Mouse (Mus musculus): ENCODE measurements at regions not wholly inside any gene's neighbourhood (a gene's known extent, or its start where the extent isn't known, plus 50 kb on each side); places are given as distances from the start of the nearest gene placed in this dataset.

- no peaks in the 10 kb centered on the region for H3K36me3 ChIP-seq
- 65% methylated on average over 4 of the region's 4 CpGs for WGBS
Observed at GRCm38 (mm10) chr9:42196552-42196951, 67.5 kb downstream of the Sc5d start.

GRCm38 (mm10) chr9:42196110-42196509 is 67.9 kb downstream of the Sc5d start:
- H3K27me3 ChIP-seq = no peaks in the 10 kb centered on the region
- no peak overlapping the region for H3K4me2 ChIP-seq
- no peak for ATAC-seq (ENCODE audit: low FRiP score)
- H3K9me3 ChIP-seq = no peaks in the 10 kb centered on the region
- H3K4me1 ChIP-seq (replicated peaks) = peaks cover 19% of the 10 kb centered on the region
- no peaks in the 10 kb centered on the region for H3K36me3 ChIP-seq
- WGBS = 82% methylated on average over 6 of the region's 6 CpGs
- H3K27ac ChIP-seq = no peak overlapping the region
- no peak overlapping the region for H3K4me3 ChIP-seq
- H3K9ac ChIP-seq = no peak overlapping the region

More at GRCm38 (mm10) chr9:42196552-42196951, 67.5 kb downstream of the Sc5d start:
- ATAC-seq (ENCODE audit: low FRiP score) = no peak
- Histone ChIP-seq H3K27me3 (no peaks in the 10 kb centered on the region), H3K4me2 (no peak overlapping the region), H3K4me3 (no peak overlapping the region), H3K4me1 (replicated peaks) (peaks cover 19% of the 10 kb centered on the region), H3K9me3 (no peaks in the 10 kb centered on the region), H3K9ac (no peak overlapping the region), H3K27ac (no peak overlapping the region)

GRCm38 (mm10) chr9:42195651-42196050 is 68.4 kb downstream of the Sc5d start:
- Histone ChIP-seq H3K36me3 (no peaks in the 10 kb centered on the region), H3K9ac (no peak overlapping the region), H3K27me3 (no peaks in the 10 kb centered on the region), H3K9me3 (no peaks in the 10 kb centered on the region), H3K4me2 (no peak overlapping the region), H3K4me1 (replicated peaks) (peaks cover 19% of the 10 kb centered on the region), H3K27ac (no peak overlapping the region), H3K4me3 (no peak overlapping the region)
- no peak for ATAC-seq (ENCODE audit: low FRiP score)
- 84% methylated on average over 8 of the region's 8 CpGs for WGBS

- no peak overlapping the region for H3K27ac ChIP-seq
- H3K4me1 ChIP-seq (replicated peaks) = peaks cover 19% of the 10 kb centered on the region
- 94% methylated on average over 6 of the region's 6 CpGs for WGBS
- ATAC-seq (ENCODE audit: low FRiP score) = no peak
- no peak overlapping the region for H3K4me2 ChIP-seq
- no peak overlapping the region for H3K9ac ChIP-seq
- H3K4me3 ChIP-seq = no peak overlapping the region
- H3K27me3 ChIP-seq = no peaks in the 10 kb centered on the region
- H3K36me3 ChIP-seq = no peaks in the 10 kb centered on the region
- H3K9me3 ChIP-seq = no peaks in the 10 kb centered on the region
Observed at GRCm38 (mm10) chr9:42194939-42195338, 69.1 kb downstream of the Sc5d start.

GRCm38 (mm10) chr9:42194176-42194575 is 69.9 kb downstream of the Sc5d start:
- Histone ChIP-seq H3K27ac (peak overlapping the region; percentile 36; the same call in 1 of the 2 replicates), H3K4me3 (no peak overlapping the region), H3K27me3 (no peaks in the 10 kb centered on the region), H3K4me1 (replicated peaks) (peaks cover 19% of the 10 kb centered on the region), H3K9ac (no peak overlapping the region), H3K4me2 (no peak overlapping the region), H3K9me3 (no peaks in the 10 kb centered on the region), H3K36me3 (no peaks in the 10 kb centered on the region)
- ATAC-seq (ENCODE audit: low FRiP score) = no peak
- WGBS = 48% methylated on average over 2 of the region's 2 CpGs

GRCm38 (mm10) chr9:42192967-42193733 is 69.1 kb upstream of the Sorl1 start:
- no peak overlapping the region for H3K27ac ChIP-seq
- peaks cover 19% of the 10 kb centered on the region for H3K4me1 ChIP-seq (replicated peaks)
- no peaks in the 10 kb centered on the region for H3K27me3 ChIP-seq
- H3K9me3 ChIP-seq = no peaks in the 10 kb centered on the region
- H3K36me3 ChIP-seq = no peaks in the 10 kb centered on the region
- ATAC-seq (ENCODE audit: low FRiP score) = no peak
- no peak overlapping the region for H3K4me2 ChIP-seq
- H3K4me3 ChIP-seq = no peak overlapping the region
- H3K9ac ChIP-seq = no peak overlapping the region
- whole genome bisulfite sequencing = 52% methylated on average over 12 of the region's 12 CpGs

GRCm38 (mm10) chr9:42187371-42188228 is 63.5 kb upstream of the Sorl1 start:
- Histone ChIP-seq H3K4me1 (replicated peaks) (peaks cover 40% of the 10 kb centered on the region), H3K27ac (peak overlapping the region; percentile 35), H3K4me2 (no peak overlapping the region), H3K9ac (no peak overlapping the region), H3K36me3 (no peaks in the 10 kb centered on the region), H3K4me3 (no peak overlapping the region), H3K9me3 (no peaks in the 10 kb centered on the region), H3K27me3 (no peaks in the 10 kb centered on the region)
- 78% methylated on average over 6 of the region's 6 CpGs for WGBS
- ATAC-seq (ENCODE audit: low FRiP score) = peak; percentile 22; the same call in 1 of the 2 replicates

- peak overlapping the region; percentile 79 for H3K27ac ChIP-seq
Observed at GRCm38 (mm10) chr9:42184104-42184635, 60.1 kb upstream of the Sorl1 start.

GRCm38 (mm10) chr9:42183448-42183847 is 59.4 kb upstream of the Sorl1 start:
- Histone ChIP-seq H3K27ac (peak overlapping the region; percentile 79), H3K9me3 (no peaks in the 10 kb centered on the region), H3K27me3 (no peaks in the 10 kb centered on the region), H3K4me2 (no peak overlapping the region), H3K4me3 (no peak overlapping the region), H3K4me1 (replicated peaks) (peaks cover 47% of the 10 kb centered on the region), H3K36me3 (no peaks in the 10 kb centered on the region), H3K9ac (no peak overlapping the region)
- WGBS = 21% methylated on average over 5 of the region's 5 CpGs
- ATAC-seq (ENCODE audit: low FRiP score) = peak; percentile 48

More at GRCm38 (mm10) chr9:42184104-42184635, 60.1 kb upstream of the Sorl1 start:
- Histone ChIP-seq H3K27me3 (no peaks in the 10 kb centered on the region), H3K4me1 (replicated peaks) (peaks cover 42% of the 10 kb centered on the region), H3K4me2 (no peak overlapping the region), H3K36me3 (no peaks in the 10 kb centered on the region), H3K4me3 (no peak overlapping the region), H3K9ac (no peak overlapping the region), H3K9me3 (no peaks in the 10 kb centered on the region)
- WGBS = 87% methylated on average over 3 of the region's 3 CpGs
- ATAC-seq (ENCODE audit: low FRiP score) = no peak

- H3K9me3 ChIP-seq = no peaks in the 10 kb centered on the region
- H3K4me3 ChIP-seq = no peak overlapping the region
- no peak for ATAC-seq (ENCODE audit: low FRiP score)
- no peak overlapping the region for H3K4me2 ChIP-seq
- WGBS = 98% methylated on average over 3 of the region's 3 CpGs
- H3K27me3 ChIP-seq = no peaks in the 10 kb centered on the region
- H3K27ac ChIP-seq = peak overlapping the region; percentile 79; the same call in 1 of the 2 replicates
- peaks cover 44% of the 10 kb centered on the region for H3K4me1 ChIP-seq (replicated peaks)
- no peak overlapping the region for H3K9ac ChIP-seq
- H3K36me3 ChIP-seq = no peaks in the 10 kb centered on the region
Observed at GRCm38 (mm10) chr9:42182400-42182799, 58.3 kb upstream of the Sorl1 start.

GRCm38 (mm10) chr9:42180152-42180551 is 56.1 kb upstream of the Sorl1 start:
- Histone ChIP-seq H3K27me3 (no peaks in the 10 kb centered on the region), H3K9me3 (no peaks in the 10 kb centered on the region), H3K27ac (no peak overlapping the region), H3K4me2 (no peak overlapping the region), H3K36me3 (no peaks in the 10 kb centered on the region), H3K4me3 (no peak overlapping the region), H3K4me1 (replicated peaks) (peaks cover 36% of the 10 kb centered on the region), H3K9ac (no peak overlapping the region)
- 92% methylated on average over 4 of the region's 4 CpGs for WGBS
- ATAC-seq (ENCODE audit: low FRiP score) = no peak

- H3K9ac ChIP-seq = no peak overlapping the region
Observed at GRCm38 (mm10) chr9:42178759-42179377, 54.8 kb upstream of the Sorl1 start.

More at GRCm38 (mm10) chr9:42178759-42179377, 54.8 kb upstream of the Sorl1 start:
- H3K4me3 ChIP-seq = no peak overlapping the region
- no peak overlapping the region for H3K4me2 ChIP-seq
- peaks cover 31% of the 10 kb centered on the region for H3K4me1 ChIP-seq (replicated peaks)
- ATAC-seq (ENCODE audit: low FRiP score) = peak; percentile 64
- no peaks in the 10 kb centered on the region for H3K9me3 ChIP-seq
- 24% methylated on average over 4 of the region's 4 CpGs for WGBS
- H3K27me3 ChIP-seq = no peaks in the 10 kb centered on the region
- H3K27ac ChIP-seq = peak overlapping the region; percentile 83
- no peaks in the 10 kb centered on the region for H3K36me3 ChIP-seq

Measured in hindbrain, embryonic 13.5 days (tissue).